Mouse (Mus musculus): ENCODE measurements around the gene Tmem179b. TPM values are rescaled to one million over a fixed set of nuclear protein-coding genes. Genes with fewer than 3 reads are reported as not detected.
"Not testable (repeated sequence)": the region's sequence is repeated elsewhere in the genome, so short reads cannot be mapped to it uniquely, and the experiment has no call there.

Tmem179b gene
- total RNA-seq, 2 experiments from 2014 or later, result 7.3 to 8.6 TPM

DNA sequence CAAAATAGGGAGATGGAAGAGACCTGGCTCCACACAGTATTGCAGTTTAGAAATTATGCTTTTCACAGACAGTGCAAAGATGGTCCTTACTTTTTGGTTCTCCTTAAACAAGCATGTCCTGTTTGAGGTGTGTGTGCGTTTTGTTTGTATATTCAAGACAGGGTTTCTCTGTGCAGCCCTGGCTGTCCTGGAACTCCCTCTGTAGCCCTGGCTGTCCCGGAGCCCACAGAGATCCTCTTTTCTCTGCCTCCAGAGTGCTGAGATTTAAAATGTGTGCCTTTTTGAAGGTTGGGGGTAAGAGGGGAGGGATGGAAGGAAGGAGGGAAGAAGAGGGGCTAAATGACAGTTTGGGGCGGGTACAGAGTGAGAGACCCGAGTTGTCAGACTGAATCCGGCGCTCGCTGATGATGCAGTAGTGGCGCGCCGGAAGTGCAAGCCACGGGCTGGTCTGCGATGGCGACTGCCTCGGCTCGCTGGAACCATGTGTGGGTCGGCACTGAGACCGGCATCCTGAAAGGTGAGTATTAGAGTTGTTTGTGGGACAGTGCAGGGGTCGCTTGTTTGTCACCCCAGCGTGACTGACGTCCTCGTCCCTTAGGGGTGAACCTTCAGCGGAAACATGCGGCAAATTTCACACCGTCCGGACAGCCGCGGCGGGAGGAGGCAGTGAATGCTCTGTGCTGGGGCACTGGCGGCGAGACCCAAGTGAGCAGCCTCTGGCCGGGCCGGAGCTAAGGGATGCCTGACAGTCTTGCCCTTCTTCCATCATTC is 38.7 kb downstream of the Tmem179b start, which contains the start of gene Wdr74:
Gene Wdr74, plus strand, starts transcription at position 439 of the 771 bp plus-strand sequence.
- peak; percentile 90 for DNase-seq (ENCODE audit: low spot score)

- DNase-seq (ENCODE audit: low spot score), result no peak
These were observed 39.9 kb downstream of the Tmem179b start for GRCm38 (mm10) chr19:8734334-8734733.

DNA sequence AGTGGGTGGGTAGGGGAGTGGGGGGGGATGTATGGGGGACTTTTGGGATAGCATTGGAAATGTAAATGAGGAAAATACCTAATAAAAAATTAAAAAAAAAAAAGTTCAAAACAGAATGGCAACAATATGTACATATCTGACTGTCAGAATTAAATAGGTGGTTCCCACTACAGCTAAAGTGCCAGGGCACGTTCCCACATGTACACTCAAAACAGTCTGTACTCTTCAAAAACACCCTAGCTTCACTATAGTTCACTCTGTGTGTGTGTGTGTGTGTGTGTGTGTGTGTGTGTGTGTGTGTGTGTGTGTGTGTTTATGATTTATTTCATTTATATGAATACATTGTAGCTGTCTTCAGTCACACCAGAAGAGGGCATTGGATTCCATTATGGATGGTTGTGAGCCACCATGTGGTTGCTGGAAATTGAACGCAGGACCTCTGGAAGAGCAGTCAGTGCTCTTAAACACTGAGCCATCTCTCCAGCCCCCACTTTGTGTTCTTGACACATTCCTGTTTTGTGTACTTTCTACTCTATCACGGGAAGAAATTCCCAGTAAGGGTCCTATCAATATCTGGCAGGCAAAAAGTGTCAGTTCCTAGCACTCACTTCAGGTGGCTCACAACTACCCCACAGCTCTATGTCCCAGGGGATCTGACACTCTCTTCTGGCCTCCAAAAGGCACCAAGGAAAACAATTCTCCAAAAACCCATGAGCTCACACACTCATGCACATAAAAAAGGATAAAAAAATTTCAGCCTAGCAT is 45.8 kb downstream of the Tmem179b start:
- not testable (repeated sequence) for DNase-seq (ENCODE audit: low spot score)

- DNase-seq (ENCODE audit: low spot score), result no peak
These were observed 46.7 kb downstream of the Tmem179b start for GRCm38 (mm10) chr19:8727495-8728114.

DNA sequence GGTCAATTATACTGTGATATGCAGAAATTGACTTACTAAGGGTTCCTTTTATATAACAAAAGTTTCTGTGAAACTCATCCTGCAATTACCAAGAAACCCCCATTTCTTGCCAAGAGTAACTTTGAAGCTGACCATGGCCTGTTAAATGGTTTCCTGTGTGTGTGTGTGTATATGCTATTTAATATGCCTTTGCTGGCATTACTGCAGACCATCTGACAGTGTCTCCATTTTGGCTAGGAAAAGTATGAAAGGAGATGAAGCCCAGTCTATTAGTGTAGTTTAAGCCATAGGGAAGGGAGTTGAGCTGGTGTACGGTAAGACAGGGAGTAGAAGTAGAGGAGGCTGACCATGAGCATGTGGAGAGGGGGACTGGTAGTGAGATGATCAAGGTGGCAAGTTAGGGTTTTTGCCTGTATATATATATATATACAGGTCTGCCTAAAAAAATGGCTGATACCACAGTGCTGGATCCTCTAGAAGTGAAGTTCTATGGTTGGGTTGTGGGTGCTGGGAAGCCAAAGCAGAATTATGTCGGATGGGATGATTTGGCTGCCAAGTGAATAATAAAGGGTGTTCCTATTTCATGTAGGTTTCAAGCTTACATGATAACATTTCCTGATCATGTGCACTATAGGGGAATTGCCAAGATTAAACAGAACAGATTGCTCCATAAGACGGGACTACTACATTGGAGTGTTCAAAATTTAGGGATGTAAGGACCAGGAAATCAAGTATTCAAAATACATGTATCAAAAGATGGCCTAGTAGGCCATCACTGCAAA is 47.5 kb downstream of the Tmem179b start:
- no peak for DNase-seq (ENCODE audit: low spot score)

- no peak for DNase-seq (ENCODE audit: low spot score)
These were observed 49.1 kb downstream of the Tmem179b start for GRCm38 (mm10) chr19:8725081-8725613.

- no peak for DNase-seq (ENCODE audit: low spot score)
These were observed 49.9 kb downstream of the Tmem179b start for GRCm38 (mm10) chr19:8724392-8724791.

- no peak for DNase-seq (ENCODE audit: low spot score)
These were observed 50.5 kb downstream of the Tmem179b start for GRCm38 (mm10) chr19:8723574-8724346.

GRCm38 (mm10) chr19:8722907-8723573 is 51.2 kb downstream of the Tmem179b start, which contains the start of gene Slc3a2:
Gene Slc3a2, minus strand, starts transcription at chr19:8723369.
- DNase-seq (ENCODE audit: low spot score), result peak; percentile 98

DNA sequence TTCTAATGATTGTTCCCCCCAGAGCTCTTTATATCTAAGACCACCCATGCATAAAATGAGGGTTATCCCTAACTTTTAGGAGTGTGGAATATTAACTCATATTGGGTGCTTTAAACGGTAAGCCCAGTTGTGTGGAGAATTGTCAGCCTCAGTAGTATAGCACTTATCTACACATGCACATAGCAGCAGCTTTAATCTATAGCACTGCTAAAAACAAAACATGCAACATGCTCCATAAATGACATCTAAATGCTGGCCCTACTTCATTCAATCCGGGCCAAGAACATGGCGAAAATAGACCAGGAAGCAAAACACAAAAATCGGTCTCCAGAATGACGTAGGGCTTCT is 51.7 kb downstream of the Tmem179b start:
- no peak for DNase-seq (ENCODE audit: low spot score)

Small RNA genes within 50 kb of the gene (microRNA-seq; reads per million reads assigned to microRNA genes)
- not detected for gene Mir6992

Other genes with a start within 250 kb of the Tmem179b start
- gene Slc22a8, start 183.2 kb downstream of the Tmem179b start, total RNA-seq (2021), result not detected
- not detected for gene Slc22a6, start 156.4 kb downstream of the Tmem179b start, total RNA-seq (2021)
- not detected for gene Chrm1, start 110.7 kb downstream of the Tmem179b start, total RNA-seq (2021)
- 10 to 100 TPM; 30.2 to 37.3 TPM for gene Slc3a2, start 51.1 kb downstream of the Tmem179b start, total RNA-seq (2021)
- gene Wdr74, start 38.6 kb downstream of the Tmem179b start, total RNA-seq (2021), result 10 to 100 TPM; 16.4 to 16.9 TPM
- 1 to 10 TPM in 1 of 2 experiments, not detected in 1; 1.0 TPM for gene 1700092M07Rik, start 33.7 kb downstream of the Tmem179b start, total RNA-seq (2021)
- gene Stx5a, start 33.1 kb downstream of the Tmem179b start, total RNA-seq (2021), result 10 to 100 TPM; 16.0 to 16.6 TPM
- 10 to 100 TPM; 27.5 to 31.3 TPM for gene Nxf1, start 17.4 kb downstream of the Tmem179b start, total RNA-seq (2021)
- gene Tmem223, start 3.5 kb downstream of the Tmem179b start, total RNA-seq (2021), result 10 to 100 TPM; 91.0 to 99.3 TPM
- gene Taf6l, start 11.9 kb upstream of the Tmem179b start, total RNA-seq (2021), result 1 to 10 TPM; 5.0 to 5.1 TPM
- 10 to 100 TPM; 37.7 to 38.3 TPM for gene Polr2g, start 24.1 kb upstream of the Tmem179b start, total RNA-seq (2021)
- gene Zbtb3, start 28.1 kb upstream of the Tmem179b start, total RNA-seq (2021), result 1 to 10 TPM in 1 of 2 experiments, under 1 TPM in 1; 0.76 to 1.1 TPM
- 10 to 100 TPM; 11.1 to 13.6 TPM for gene Ttc9c, start 44.9 kb upstream of the Tmem179b start, total RNA-seq (2021)
- gene Hnrnpul2, start 45.5 kb upstream of the Tmem179b start, total RNA-seq (2021), result 10 to 100 TPM; 41.2 to 44.3 TPM
- gene AC129217.1, start 55.3 kb upstream of the Tmem179b start, total RNA-seq (2021), result 1 to 10 TPM; 2.5 to 4.2 TPM
- gene Bscl2, start 63.0 kb upstream of the Tmem179b start, total RNA-seq (2021), result 10 to 100 TPM; 16.4 to 16.6 TPM
- gene Gng3, start 64.7 kb upstream of the Tmem179b start, total RNA-seq (2021), result not detected
- 1 to 10 TPM; 5.6 to 8.8 TPM for gene Lrrn4cl, start 76.3 kb upstream of the Tmem179b start, total RNA-seq (2021)
- gene Ubxn1, start 97.0 kb upstream of the Tmem179b start, total RNA-seq (2021), result 100 to 1,000 TPM; 204 to 206 TPM
- 10 to 100 TPM; 57.2 to 63.9 TPM for gene Uqcc3, start 106.5 kb upstream of the Tmem179b start, total RNA-seq (2021)
- 1 to 10 TPM; 2.9 to 5.3 TPM for gene Lbhd1, start 109.3 kb upstream of the Tmem179b start, total RNA-seq (2021)
- not detected for gene Gm49403, start 109.5 kb upstream of the Tmem179b start, total RNA-seq (2021)
- gene 1810009A15Rik, start 114.4 kb upstream of the Tmem179b start, total RNA-seq (2021), result 10 to 100 TPM; 14.5 to 15.4 TPM
- 1 to 10 TPM; 1.2 to 2.3 TPM for gene Gm49416, start 114.5 kb upstream of the Tmem179b start, total RNA-seq (2021)
- 1 to 10 TPM; 9.2 to 9.9 TPM for gene Ints5, start 118.5 kb upstream of the Tmem179b start, total RNA-seq (2021)
- 10 to 100 TPM; 19.5 to 20.8 TPM for gene Ganab, start 123.6 kb upstream of the Tmem179b start, total RNA-seq (2021)
- 10 to 100 TPM; 32.1 to 37.9 TPM for gene B3gat3, start 145.9 kb upstream of the Tmem179b start, total RNA-seq (2021)
- 1 to 10 TPM; 7.8 TPM for gene Rom1, start 154.9 kb upstream of the Tmem179b start, total RNA-seq (2021)
- 1 to 10 TPM; 3.1 to 4.5 TPM for gene Eml3, start 155.1 kb upstream of the Tmem179b start, total RNA-seq (2021)
- 10 to 100 TPM; 21.6 to 24.2 TPM for gene Mta2, start 167.4 kb upstream of the Tmem179b start, total RNA-seq (2021)
- gene Tut1, start 179.4 kb upstream of the Tmem179b start, total RNA-seq (2021), result 1 to 10 TPM; 7.6 to 8.2 TPM
- gene Eef1g, start 192.6 kb upstream of the Tmem179b start, total RNA-seq (2021), result 100 to 1,000 TPM; 452 to 469 TPM
- gene Ahnak, start 214.8 kb upstream of the Tmem179b start, total RNA-seq (2021), result 100 to 1,000 TPM; 199 to 202 TPM

All from gastrocnemius, adult 18-20 months (tissue).